ENCODE assay signal across 21 mouse cellular contexts in genomic region chr12:81941191-81941590, GRCm38 (mm10).
A peak's percentile ranks its signal among the peaks of the same experiment; 100 is the strongest.
DNase-seq lines count a peak whose midpoint lies in the region; ATAC-seq and TF ChIP-seq lines count a peak whose summit lies in the region.
"Had no signal": no experiment of that assay in that cellular context is flagged by ENCODE, and none has a peak within 500 bp of the region (broad histone marks: within the 10 kb centered on the region; RNA-seq: fewer than 3 reads in every experiment).

No protein-coding gene starts in this region.

- H3K9me3 ChIP-seq in lung, postnatal 0 days (ENCODE audit: low read length), result no peaks in the 10 kb centered on the region
- H3K9me3 ChIP-seq in CH12.LX (replicated peaks; ENCODE audit: low read length), result no peaks in the 10 kb centered on the region
- no peaks in the 10 kb centered on the region for H3K9me3 ChIP-seq in forebrain, embryonic 12.5 days
- H3K9me3 ChIP-seq: embryonic facial prominence, embryonic 12.5 days; lung, embryonic 15.5 days; midbrain, embryonic 15.5 days had no signal

- no peak for TF ChIP-seq POLR2A in heart, adult 2 months (IDR thresholded peaks at IDR 0.05; ENCODE audit: insufficient read depth, low read depth, low read length)
- no peak for TF ChIP-seq POLR2A in CH12.LX (IDR thresholded peaks at IDR 0.05; ENCODE audit: low read depth, low read length)

- H3K79me2 ChIP-seq in heart, adult 2 months (replicated peaks; ENCODE audit: control insufficient read depth, insufficient read depth, low read length), result peaks cover 2% of the 10 kb centered on the region; the same call in 1 of the 2 replicates
- peaks cover 4% of the 10 kb centered on the region for H3K79me2 ChIP-seq in CH12.LX (replicated peaks; ENCODE audit: control insufficient read depth, extremely low read depth, insufficient read depth, poor library complexity, severe bottlenecking)

- DNase-seq in heart, adult 2 months, result no peak
- no peak for DNase-seq in heart, adult 9 months (ENCODE audit: low spot score in 2 of 2)
- DNase-seq in lung, postnatal 0 days (ENCODE audit: low spot score), result no peak
- no peak for DNase-seq in lung, postnatal 25 days (ENCODE audit: low spot score)
- DNase-seq in CH12.LX (ENCODE audit: extremely low read depth) (no peak), WW6 (ENCODE audit: low read depth, low spot score) (peak; percentile 11)
- DNase-seq: adrenal gland, adult 8-10 months; cerebellum, adult 11-12 months; cerebellum, postnatal 25 days; forebrain, postnatal 0 days; gastrocnemius, postnatal 10 days; kidney, adult 9 months; kidney, postnatal 4 days; liver; retina, postnatal 1 day; right cerebral cortex, postnatal 4 days had no signal

- peaks cover 5% of the 10 kb centered on the region for H3K4me1 ChIP-seq in heart, adult 2 months (ENCODE audit: control insufficient read depth, insufficient read depth, low read length)
- peaks cover 4% of the 10 kb centered on the region; the same call in 1 of the 2 replicates for H3K4me1 ChIP-seq in lung, postnatal 0 days (ENCODE audit: insufficient read depth, low read depth, low read length)
- H3K4me1 ChIP-seq in CH12.LX (ENCODE audit: control insufficient read depth in 1 of 2, insufficient read depth in 2 of 2), result peaks cover 2 to 16% of the 10 kb centered on the region in 2 experiments; a peak in 1 of 4 replicates
- peaks cover under 1% of the 10 kb centered on the region; the same call in 1 of the 2 replicates for H3K4me1 ChIP-seq in forebrain, embryonic 12.5 days

- TF ChIP-seq RAD21 in CH12.LX (IDR thresholded peaks at IDR 0.05; ENCODE audit: low read depth, low read length), result no peak; the same call in 1 of the 2 replicates

- ATAC-seq in lung, postnatal 0 days, result no peak
- ATAC-seq in forebrain, embryonic 12.5 days (ENCODE audit: low FRiP score), result no peak
- ATAC-seq in frontal cortex, adult (ENCODE audit: low TSS enrichment), result no peak
- ATAC-seq: forebrain, postnatal 0 days; midbrain, embryonic 15.5 days had no signal

- in situ Hi-C loops in CH12.LX (cut with MboI; ENCODE audit: low pct_ligation_motif_present, low pct_unique_long_range_greater_than_20kb, low sequenced_read_pairs), result no loop called here

- WGBS in heart, adult 2 months, result 91% methylated on average over 9 of the region's 9 CpGs
- WGBS in lung, postnatal 0 days, result 84% methylated on average over 9 of the region's 9 CpGs
- 87% methylated on average over 9 of the region's 9 CpGs for WGBS in forebrain, embryonic 12.5 days

- H3K36me3 ChIP-seq in heart, adult 2 months (ENCODE audit: control insufficient read depth, insufficient read depth, low read length), result no peaks in the 10 kb centered on the region; the same call in 1 of the 2 replicates
- H3K36me3 ChIP-seq in lung, postnatal 0 days (ENCODE audit: insufficient read depth, low read length), result no peaks in the 10 kb centered on the region; the same call in 1 of the 2 replicates
- peaks cover 36 to 79% of the 10 kb centered on the region in 2 experiments for H3K36me3 ChIP-seq in CH12.LX (replicated peaks in 1 of 2; ENCODE audit: control insufficient read depth in 1 of 2, insufficient read depth in 1 of 2, low read length in 1 of 2)
- no peaks in the 10 kb centered on the region for H3K36me3 ChIP-seq in forebrain, embryonic 12.5 days (replicated peaks)
- H3K36me3 ChIP-seq: embryonic facial prominence, embryonic 12.5 days; midbrain, embryonic 15.5 days had no signal

- H3K4me2 ChIP-seq in lung, postnatal 0 days (replicated peaks; ENCODE audit: low read depth, low read length), result no peak overlapping the region
- H3K4me2 ChIP-seq in CH12.LX (ENCODE audit: insufficient read depth, low read depth, poor library complexity, severe bottlenecking), result no peak overlapping the region
- H3K4me2 ChIP-seq in forebrain, embryonic 12.5 days, result no peak overlapping the region
- H3K4me2 ChIP-seq: embryonic facial prominence, embryonic 12.5 days; lung, embryonic 15.5 days; midbrain, embryonic 15.5 days had no signal

- TF ChIP-seq CTCF in heart, adult 2 months (IDR thresholded peaks at IDR 0.05), result peak; percentile 39
- peak; percentile 29; the same call in 1 of the 2 replicates for TF ChIP-seq CTCF in lung, postnatal 0 days (IDR thresholded peaks at IDR 0.05)
- peak in 1 of 2 experiments; percentile 25; a peak in 1 of 4 replicates for TF ChIP-seq CTCF in CH12.LX (conservative IDR thresholded peaks at IDR 0.05 in 1 of 2, IDR thresholded peaks at IDR 0.05 in 1 of 2; ENCODE audit: low read depth in 2 of 2, low read length in 2 of 2)

- TF ChIP-seq EP300 in heart, adult 2 months (IDR thresholded peaks at IDR 0.05; ENCODE audit: insufficient read depth, low read depth, low read length), result no peak
- no peak for TF ChIP-seq EP300 in lung, postnatal 0 days (IDR thresholded peaks at IDR 0.05)
- TF ChIP-seq EP300 in CH12.LX (IDR thresholded peaks at IDR 0.05; ENCODE audit: low read length), result no peak

- intact Hi-C loops in heart, adult 2 months (cut with DNase I), result no loop called here

- H3K27ac ChIP-seq in heart, adult 2 months, result no peak overlapping the region
- H3K27ac ChIP-seq in lung, postnatal 0 days (ENCODE audit: low read length), result no peak overlapping the region
- no peak overlapping the region for H3K27ac ChIP-seq in CH12.LX (ENCODE audit: insufficient read depth, low read depth)
- H3K27ac ChIP-seq in forebrain, embryonic 12.5 days, result no peak overlapping the region
- H3K27ac ChIP-seq: embryonic facial prominence, embryonic 12.5 days; lung, embryonic 15.5 days; midbrain, embryonic 15.5 days had no signal

- H3K9ac ChIP-seq in heart, adult 2 months (ENCODE audit: low read depth, low read length), result no peak overlapping the region
- no peak overlapping the region for H3K9ac ChIP-seq in lung, postnatal 0 days (replicated peaks; ENCODE audit: low read depth)
- H3K9ac ChIP-seq in CH12.LX (ENCODE audit: insufficient read depth, low read depth), result no peak overlapping the region
- H3K9ac ChIP-seq in forebrain, embryonic 12.5 days, result no peak overlapping the region
- H3K9ac ChIP-seq: embryonic facial prominence, embryonic 12.5 days; forebrain, postnatal 0 days; lung, embryonic 15.5 days; midbrain, embryonic 15.5 days had no signal

- dilution Hi-C loops in CH12.LX (cut with MboI; ENCODE audit: extremely low pct_ligation_motif_present, extremely low pct_unique_long_range_greater_than_20kb, low sequenced_read_pairs), result no loop called here

- H3K27me3 ChIP-seq in heart, adult 2 months (ENCODE audit: control insufficient read depth, insufficient read depth, low read length), result no peaks in the 10 kb centered on the region
- no peaks in the 10 kb centered on the region for H3K27me3 ChIP-seq in lung, postnatal 0 days (replicated peaks; ENCODE audit: insufficient read depth, low read length)
- no peaks in the 10 kb centered on the region for H3K27me3 ChIP-seq in CH12.LX (replicated peaks)
- H3K27me3 ChIP-seq in forebrain, embryonic 12.5 days, result no peaks in the 10 kb centered on the region
- H3K27me3 ChIP-seq: embryonic facial prominence, embryonic 12.5 days; lung, embryonic 15.5 days; midbrain, embryonic 15.5 days had no signal

- no peak overlapping the region for H3K4me3 ChIP-seq in heart, adult 2 months
- no peak overlapping the region for H3K4me3 ChIP-seq in lung, postnatal 0 days (ENCODE audit: low read depth, low read length)
- H3K4me3 ChIP-seq in CH12.LX (replicated peaks in 1 of 3; ENCODE audit: low read depth in 2 of 3, low read length in 2 of 3, poor library complexity in 1 of 3), result no peak overlapping the region
- H3K4me3 ChIP-seq in forebrain, embryonic 12.5 days (replicated peaks), result no peak overlapping the region
- H3K4me3 ChIP-seq: embryonic facial prominence, embryonic 12.5 days; lung, embryonic 15.5 days; midbrain, embryonic 15.5 days had no signal

TF ChIP-seq in CH12.LX, 34 proteins besides CTCF, POLR2A, EP300 and RAD21:
- TF ChIP-seq NRF1 (IDR thresholded peaks at IDR 0.05; ENCODE audit: low read depth, low read length), result no peak
- no peak for TF ChIP-seq ZC3H11A (IDR thresholded peaks at IDR 0.05; ENCODE audit: low read depth, low read length)
- TF ChIP-seq SMC3 (IDR thresholded peaks at IDR 0.05; ENCODE audit: low read depth, low read length), result peak; percentile 25; the same call in 1 of the 2 replicates
